Mouse (Mus musculus) hematopoietic stem cell, adult 5-6 weeks (primary cell): ENCODE results near the gene Elovl6. TPM values are rescaled to one million over a fixed set of nuclear protein-coding genes. Genes with fewer than 3 reads are reported as not detected.
A peak's percentile ranks its signal among the peaks of the same experiment; 100 is the strongest.

Experiments used
- ATAC-seq, 2 experiments: fragments of 125-278 bp in 1 of 2; replicated peaks in 1 of 2; 2 replicates each; pipeline ENCODE4 v1.8.0; 2016 to 2017; ENCODE audit warnings: inconsistent platforms in 2 of 2, mild to moderate bottlenecking in 2 of 2, moderate number of reproducible peaks in 2 of 2, low read depth in 1 of 2, moderate TSS enrichment in 1 of 2; ENCODE audit not compliant: low FRiP score in 2 of 2, poor library complexity in 2 of 2, severe bottlenecking in 2 of 2, insufficient read depth in 1 of 2, low TSS enrichment in 1 of 2
- total RNA-seq: library from RNA; stranded (forward); fragments of 172-1452, 232-1000 nt; gene quantifications from 2 replicates; pipeline ENCODE4 v1.2.3, GENCODE M21; 2017

Gene Elovl6
- total RNA-seq, 1 experiment from 2014 or later, result 24.1 TPM

- ATAC-seq, result no peak
Observed at GRCm38 (mm10) chr3:129558016-129558955, 26.1 kb downstream of the Elovl6 start.

- no peak for ATAC-seq
Observed at GRCm38 (mm10) chr3:129560068-129560467, 27.9 kb downstream of the Elovl6 start.

- no peak for ATAC-seq
Observed at GRCm38 (mm10) chr3:129561011-129561410, 28.9 kb downstream of the Elovl6 start.

- ATAC-seq, result no peak
Observed at GRCm38 (mm10) chr3:129561853-129562252, 29.7 kb downstream of the Elovl6 start.

- ATAC-seq, result no peak
Observed at GRCm38 (mm10) chr3:129562411-129562810, 30.3 kb downstream of the Elovl6 start.

GRCm38 (mm10) chr3:129563807-129564206 lies 31.7 kb downstream of the Elovl6 start:
- ATAC-seq, result no peak

- ATAC-seq, result no peak
Observed at GRCm38 (mm10) chr3:129564852-129565251, 32.7 kb downstream of the Elovl6 start.

GRCm38 (mm10) chr3:129565458-129565857 lies 33.3 kb downstream of the Elovl6 start:
- no peak for ATAC-seq

GRCm38 (mm10) chr3:129566013-129566412 lies 33.9 kb downstream of the Elovl6 start:
- ATAC-seq, result no peak

- no peak for ATAC-seq
Observed at GRCm38 (mm10) chr3:129566876-129567275, 34.7 kb downstream of the Elovl6 start.

GRCm38 (mm10) chr3:129568506-129568905 lies 36.4 kb downstream of the Elovl6 start:
- ATAC-seq, result no peak

- ATAC-seq, result no peak
Observed at GRCm38 (mm10) chr3:129570989-129571388, 38.8 kb downstream of the Elovl6 start.

- no peak for ATAC-seq
Observed at GRCm38 (mm10) chr3:129571642-129572041, 39.5 kb downstream of the Elovl6 start.

GRCm38 (mm10) chr3:129572959-129573358 lies 40.8 kb downstream of the Elovl6 start:
- no peak for ATAC-seq

- peak; percentile 75 to 80 for ATAC-seq
Observed at GRCm38 (mm10) chr3:129573609-129574008, 41.5 kb downstream of the Elovl6 start.

GRCm38 (mm10) chr3:129575086-129575485 lies 42.9 kb downstream of the Elovl6 start:
- ATAC-seq, result no peak

- no peak for ATAC-seq
Observed at GRCm38 (mm10) chr3:129576522-129576921, 44.4 kb downstream of the Elovl6 start.

GRCm38 (mm10) chr3:129578741-129579475 lies 46.8 kb downstream of the Elovl6 start:
- no peak for ATAC-seq
